Mouse (Mus musculus) embryo, embryonic 11 days (tissue): ENCODE results near the gene 1700001L19Rik.

ENCODE experiments used
- DNase-seq: peaks from one replicate; pipeline ENCODE4 v3.0.0-alpha.2; 2015

The 1700001L19Rik gene

GRCm38 (mm10) chr13:68597199-68597598 is at the start of gene 1700001L19Rik:
TSS of gene 1700001L19Rik (plus strand) at chr13:68597421.
- no peak for DNase-seq

DNA sequence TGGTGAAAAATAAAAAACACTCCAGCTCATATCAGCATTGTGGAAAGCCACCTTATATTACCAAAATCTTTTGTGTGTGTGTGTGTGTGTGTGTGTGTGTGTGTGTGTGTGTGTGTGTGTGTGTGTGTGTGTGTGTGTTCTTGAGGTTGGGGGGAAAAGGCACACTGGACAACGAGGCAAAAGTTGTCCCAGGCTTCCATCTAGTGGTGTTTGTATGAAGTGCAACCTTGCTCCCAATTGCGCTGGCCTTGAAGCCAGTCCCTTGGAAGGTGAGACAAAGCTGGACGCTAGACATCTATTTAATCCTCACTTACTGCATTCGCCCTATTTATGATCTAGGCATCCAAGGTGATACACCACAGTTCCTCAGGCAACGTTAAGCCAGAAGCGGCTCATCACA is 43.8 kb upstream of the 1700001L19Rik start:
- DNase-seq, result peak; percentile 36

GRCm38 (mm10) chr13:68568110-68568509 is 29.1 kb upstream of the 1700001L19Rik start:
- no peak for DNase-seq

DNA sequence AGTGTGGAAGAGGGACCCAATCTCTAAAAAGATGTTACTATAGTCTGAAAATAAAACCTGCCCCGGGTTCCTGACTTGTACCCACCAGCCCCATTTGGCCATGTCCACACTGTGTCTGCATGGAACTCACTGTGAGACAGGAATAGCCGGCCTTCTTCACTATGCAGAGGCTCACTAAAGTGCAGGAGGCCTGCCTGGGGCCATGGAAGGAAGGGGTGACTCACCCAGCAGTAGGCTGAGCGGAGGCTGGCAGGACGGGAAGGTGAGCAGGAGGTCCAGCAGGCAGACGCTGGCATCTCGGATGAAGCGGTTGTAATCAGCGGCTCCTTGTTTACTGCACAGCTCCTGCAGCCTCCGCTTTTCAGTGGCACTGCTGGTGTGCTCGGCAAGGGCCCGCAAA is 28.7 kb upstream of the 1700001L19Rik start:
- no peak for DNase-seq

DNA sequence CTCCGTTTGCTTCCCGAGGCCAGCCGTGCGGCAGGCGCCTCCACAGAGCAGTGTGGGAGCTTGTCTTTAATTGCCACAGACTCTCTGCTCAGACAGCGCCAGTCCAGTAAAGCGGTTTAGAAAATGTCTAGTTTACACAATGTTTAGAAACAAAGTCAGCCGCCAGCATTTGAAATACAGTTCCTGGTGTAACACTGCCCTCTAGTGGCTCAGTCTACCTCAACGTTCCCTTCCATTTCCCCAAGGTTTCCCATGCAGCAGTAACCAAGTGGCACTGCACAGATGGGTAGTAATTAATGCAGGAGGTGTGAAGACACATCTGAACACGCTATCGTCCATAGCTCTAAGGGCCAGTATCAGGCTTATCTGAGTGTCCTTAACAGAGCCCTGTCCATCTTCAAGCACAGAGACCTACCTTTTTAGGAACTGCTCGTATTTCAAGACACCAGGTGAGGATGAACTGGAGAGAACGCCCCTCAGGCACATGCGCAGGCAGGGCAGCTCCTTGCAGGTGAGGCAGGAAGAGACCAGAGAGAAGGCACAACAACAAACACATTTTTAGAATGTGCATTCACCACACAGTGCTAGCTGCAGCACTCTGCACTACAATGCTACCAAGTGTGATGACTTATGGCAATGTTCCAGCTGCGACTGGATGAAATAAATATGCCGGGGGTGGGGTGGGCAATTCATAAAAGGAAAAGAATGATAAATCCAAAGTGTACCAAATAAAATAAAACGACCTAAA is 27.5 kb upstream of the 1700001L19Rik start:
- DNase-seq, result peak; percentile 73

DNA sequence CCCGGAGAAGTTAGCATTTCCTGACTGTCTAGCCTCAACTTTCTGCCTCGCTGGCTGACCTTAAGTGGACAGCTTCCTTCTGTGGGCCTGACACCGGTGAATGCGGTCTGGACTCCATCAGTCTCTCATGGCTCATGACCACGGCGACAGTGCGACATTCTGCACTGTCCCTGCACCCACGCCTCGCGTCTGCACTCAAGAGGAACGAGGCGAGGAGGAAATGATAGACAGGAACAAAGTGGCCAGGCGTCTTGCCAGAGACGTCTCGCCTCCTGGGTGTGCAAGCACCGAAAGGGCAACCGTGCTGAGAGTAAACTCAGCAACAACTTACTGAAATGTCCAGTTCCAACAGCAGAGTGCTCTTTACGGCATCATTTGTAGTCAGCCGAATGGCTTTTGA is 25.0 kb upstream of the 1700001L19Rik start:
- DNase-seq, result no peak

GRCm38 (mm10) chr13:68572966-68573913 is 24.0 kb upstream of the 1700001L19Rik start:
- peak; percentile 54 for DNase-seq

GRCm38 (mm10) chr13:68574398-68574797 is 22.8 kb upstream of the 1700001L19Rik start:
- DNase-seq, result no peak

DNA sequence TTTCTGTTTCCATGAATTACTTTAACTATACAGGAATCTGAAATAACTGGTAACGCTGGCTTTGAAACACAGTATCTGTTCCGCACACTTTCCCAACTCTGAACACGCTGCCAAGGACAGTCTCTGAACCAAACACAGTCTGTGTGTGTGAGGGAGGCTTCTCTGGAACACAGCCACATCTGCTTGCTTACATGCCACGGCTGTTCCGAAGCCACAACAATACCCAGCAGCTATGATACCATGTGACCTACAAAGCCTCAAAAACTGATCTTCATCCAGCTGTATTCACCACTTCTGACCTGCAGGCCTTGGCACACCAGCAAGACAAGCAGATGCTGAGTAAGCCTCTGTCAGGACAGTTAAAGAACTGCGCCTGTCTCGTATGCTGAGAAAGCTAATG is 19.3 kb upstream of the 1700001L19Rik start:
- DNase-seq, result no peak

DNA sequence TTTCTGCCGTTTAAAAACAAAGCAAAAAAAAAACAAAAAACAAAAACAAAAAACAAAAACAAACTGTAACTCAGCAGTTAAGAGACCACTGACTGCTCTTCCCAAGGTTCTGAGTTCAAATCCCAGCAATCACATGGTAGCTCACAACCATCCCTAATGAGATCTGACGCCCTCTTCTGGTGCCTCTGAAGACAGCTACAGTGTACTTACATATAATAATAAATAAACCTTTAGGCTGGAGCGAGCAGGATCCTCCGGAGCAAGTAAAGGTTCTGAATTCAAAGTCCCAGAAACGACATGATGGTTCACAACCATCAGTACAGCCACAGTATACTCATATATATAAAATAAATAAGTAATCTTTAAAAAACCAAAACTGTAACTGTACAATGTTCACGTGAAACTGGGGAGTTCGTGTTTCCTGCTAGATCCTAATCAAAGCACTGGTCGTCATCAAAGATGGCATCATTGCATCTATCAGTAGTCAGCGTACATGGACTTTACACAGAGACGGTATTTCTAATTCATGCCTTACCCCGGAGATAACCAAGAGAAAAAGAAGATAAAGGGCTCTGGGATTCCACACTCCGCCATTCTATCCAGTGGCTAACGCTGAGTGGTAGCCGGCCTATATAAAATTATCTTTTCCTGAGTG is 16.0 kb upstream of the 1700001L19Rik start:
- no peak for DNase-seq

DNA sequence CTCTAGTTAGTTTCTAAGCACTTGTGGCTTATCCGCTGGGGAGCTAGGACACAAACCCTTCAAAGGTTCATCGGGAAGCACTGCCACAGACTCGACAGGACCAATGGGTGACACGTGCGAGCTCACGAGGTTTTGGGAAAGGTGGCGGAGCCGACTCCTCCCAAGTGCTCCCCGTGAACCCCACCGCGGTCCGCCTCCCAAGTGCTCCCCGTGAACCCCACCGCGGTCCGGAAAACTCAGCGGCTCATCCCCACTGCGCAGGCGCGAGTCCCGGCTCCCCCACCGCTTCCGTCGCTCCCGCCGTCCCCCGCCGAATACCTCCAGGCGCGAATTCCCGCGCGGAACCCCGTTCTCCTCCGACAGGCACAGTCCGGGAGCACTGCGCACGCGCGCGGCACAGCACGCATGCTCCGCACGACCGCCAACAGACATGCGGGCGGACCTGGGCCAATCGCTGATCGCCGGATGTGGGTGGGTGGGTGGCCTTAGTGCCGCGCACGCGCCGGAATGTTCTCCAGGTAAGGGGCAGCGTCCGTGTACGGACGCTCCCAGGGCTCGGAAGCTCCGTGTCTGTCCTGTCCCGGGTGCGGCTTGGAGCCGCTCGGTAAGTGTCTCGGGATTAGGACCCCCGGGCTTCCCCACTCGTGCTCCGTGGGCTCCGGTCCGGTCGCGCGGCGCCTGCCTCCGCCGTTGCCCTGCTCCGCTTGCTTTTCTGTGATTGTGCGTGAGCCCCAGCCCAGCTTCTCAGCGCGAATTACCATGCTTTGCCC is 15.3 kb upstream of the 1700001L19Rik start, which contains the start of the genes Mtrr and Fastkd3:
Gene Mtrr (minus strand): TSS at position 403 of the 770 bp plus-strand sequence.
Gene Fastkd3 (plus strand): TSS at position 488 of the 770 bp plus-strand sequence.
- DNase-seq, result peak; percentile 98

- no peak for DNase-seq
Observed at GRCm38 (mm10) chr13:68582517-68582780, 14.8 kb upstream of the 1700001L19Rik start.

GRCm38 (mm10) chr13:68583961-68584360 is 13.3 kb upstream of the 1700001L19Rik start:
- DNase-seq, result no peak

DNA sequence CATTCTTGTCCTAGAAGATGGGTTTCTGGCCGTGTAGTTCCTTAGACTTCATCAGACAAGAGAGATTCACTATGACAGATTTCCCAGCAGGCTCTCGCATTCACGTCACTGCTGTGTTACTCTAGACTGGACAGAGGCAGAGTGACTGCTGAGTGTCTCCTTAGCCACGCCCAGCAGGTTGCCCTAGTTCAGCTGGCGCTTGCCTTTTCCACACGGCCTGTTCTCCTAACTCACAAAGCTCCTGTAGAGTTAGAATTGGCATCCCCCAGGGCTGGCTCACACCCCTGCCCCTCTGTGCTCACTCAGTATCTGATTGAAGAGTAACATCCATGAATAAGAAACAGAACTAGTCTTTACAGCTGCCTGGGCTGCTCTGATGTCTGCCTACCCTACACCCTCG is 11.8 kb upstream of the 1700001L19Rik start:
- DNase-seq, result no peak

DNA sequence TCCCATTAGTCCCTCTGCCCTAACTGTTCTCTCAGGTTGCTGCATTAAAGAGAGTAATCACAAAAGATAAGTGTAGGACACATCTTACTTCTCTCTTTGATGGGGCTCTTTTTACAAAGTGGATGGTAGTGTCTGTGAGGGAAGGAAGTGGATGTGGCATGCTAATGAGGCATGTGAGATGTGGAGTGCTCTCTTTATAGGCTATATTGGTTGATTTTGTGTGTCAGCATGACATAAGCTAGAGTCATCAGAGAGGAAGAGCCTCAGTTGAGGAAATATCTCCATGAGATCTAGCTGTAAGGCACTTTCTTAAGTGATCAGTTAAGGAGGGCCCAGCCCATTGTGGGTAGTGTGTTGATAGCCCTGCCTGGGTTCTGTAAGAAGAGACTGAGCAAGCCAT is 8.9 kb upstream of the 1700001L19Rik start:
- no peak for DNase-seq

DNA sequence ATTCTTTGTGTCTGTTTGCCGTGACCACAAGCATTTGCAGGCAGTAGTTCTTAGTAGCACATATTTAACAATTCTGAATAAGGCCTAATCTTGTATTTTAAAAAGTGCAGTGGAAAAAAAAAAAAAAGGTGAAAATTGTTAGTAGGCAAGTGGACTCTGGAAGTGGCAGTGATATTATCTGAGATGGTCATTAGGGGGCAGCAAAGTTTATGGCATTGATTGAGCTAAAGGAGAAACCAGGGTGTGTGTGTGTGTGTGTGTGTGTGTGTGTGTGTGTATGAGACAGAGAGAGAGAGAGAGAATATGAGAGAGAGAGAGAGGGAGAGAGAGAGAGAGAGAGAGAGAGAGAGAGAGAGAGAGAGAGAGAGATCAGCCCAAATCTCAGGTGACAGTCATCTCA is 3.4 kb upstream of the 1700001L19Rik start:
- DNase-seq, result no peak

DNA sequence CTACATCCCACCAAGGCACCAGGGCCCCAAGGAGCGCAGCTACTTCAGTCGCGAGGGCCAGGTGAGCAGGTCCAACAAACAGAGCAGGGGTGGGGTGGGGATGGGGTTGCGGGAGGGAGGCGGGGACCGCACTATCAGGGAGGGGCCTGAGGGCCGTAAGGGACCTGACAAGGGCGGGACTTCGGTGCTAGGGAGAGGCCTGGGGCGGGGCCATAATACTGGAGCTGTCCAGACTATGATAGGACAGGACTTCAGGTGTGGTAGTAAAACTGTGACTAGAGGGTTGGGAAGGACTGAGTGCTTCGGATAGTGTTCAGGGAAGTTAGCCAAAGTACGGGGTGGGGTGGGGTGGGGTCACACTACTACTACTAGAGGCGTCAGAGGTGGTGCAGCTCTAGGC is 446 bp downstream of the 1700001L19Rik start:
- no peak for DNase-seq

DNA sequence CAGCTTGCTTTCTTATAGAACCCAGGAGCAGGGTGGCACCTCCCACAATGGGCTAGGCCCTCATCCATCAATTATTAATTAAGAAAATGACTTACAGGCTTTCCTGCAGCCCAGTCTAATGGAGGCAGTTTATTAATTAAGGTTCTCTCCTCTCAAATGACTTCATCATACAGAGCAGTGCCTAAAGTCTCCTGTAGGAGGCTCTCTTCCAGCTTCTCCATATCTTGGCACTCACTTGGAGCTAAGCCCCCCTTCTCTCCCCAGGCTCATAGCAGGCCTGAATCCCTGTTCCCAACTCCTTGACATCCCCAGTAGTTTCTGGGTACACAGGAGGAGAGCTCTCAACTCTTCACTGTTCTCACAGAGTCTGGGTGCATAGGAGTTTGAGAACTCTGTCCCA is 1.7 kb downstream of the 1700001L19Rik start:
- no peak for DNase-seq

GRCm38 (mm10) chr13:68601184-68601583 is 4.0 kb downstream of the 1700001L19Rik start:
- peak; percentile 65 for DNase-seq

DNA sequence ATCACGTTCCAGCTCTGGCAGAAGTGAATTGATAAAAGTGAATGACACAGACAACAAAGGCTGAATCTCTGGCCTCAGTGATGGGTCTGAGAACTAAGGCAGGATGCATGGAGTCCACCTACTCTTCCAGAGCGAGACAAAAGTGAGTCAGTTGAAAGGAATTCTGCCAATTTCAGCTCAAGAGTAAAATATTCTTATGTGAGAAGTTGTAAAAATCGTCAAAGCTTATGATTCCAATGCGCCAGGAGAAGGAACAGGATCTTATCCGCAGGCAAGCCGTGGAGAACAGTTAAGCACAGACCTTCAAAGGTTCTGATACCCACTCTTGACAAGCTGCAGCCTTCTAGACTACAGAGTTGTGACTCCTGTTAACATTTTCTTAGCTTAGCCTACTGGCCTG is 5.9 kb downstream of the 1700001L19Rik start:
- DNase-seq, result no peak

GRCm38 (mm10) chr13:68605689-68606126 is 8.5 kb downstream of the 1700001L19Rik start:
- peak; percentile 62 for DNase-seq

DNA sequence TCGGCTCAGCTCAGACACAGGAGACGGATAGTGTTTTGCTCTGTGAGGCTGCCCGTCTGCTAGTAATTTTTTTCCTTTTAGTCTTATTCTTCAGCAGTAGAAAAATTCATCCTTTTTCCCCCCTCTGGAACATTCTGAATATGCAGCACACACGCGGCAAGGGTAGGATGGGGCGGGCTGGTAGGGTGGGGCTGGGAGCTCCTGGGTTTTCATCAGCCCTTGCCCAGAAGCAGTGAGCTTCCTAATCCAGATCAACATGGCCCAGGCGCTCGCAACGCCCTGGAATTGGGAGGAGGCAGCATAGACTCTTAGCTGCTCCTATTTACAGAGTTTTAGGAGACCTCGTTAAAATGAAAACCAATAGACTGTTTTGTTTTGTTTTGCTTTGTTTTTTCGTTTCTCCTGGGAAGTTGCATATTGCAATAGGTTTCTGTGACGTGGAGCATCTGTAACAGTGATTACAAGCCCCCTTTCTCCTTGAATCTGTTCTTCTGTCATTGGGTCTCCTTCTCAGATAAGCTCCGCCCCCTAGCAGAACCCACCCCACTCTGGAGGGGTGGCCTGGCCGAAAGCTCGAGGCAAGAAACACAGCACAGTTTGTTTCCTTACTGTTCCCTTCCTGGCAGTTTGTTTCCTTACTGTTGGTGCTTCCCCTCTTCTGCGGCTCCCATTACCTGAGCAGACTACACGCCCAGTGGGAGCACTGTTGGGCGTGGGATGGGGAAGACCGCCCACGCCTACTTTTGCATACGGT is 10.6 kb downstream of the 1700001L19Rik start:
- peak; percentile 30 for DNase-seq
